Mouse (Mus musculus) erythroblast, embryonic 14.5 days (primary cell): ENCODE data around the gene Reep6.

Experiments
- GATA1 ChIP-seq: IDR thresholded peaks from 2 replicates; pipeline ENCODE4 v1.6.1; 2012; ENCODE audit warnings: low read length, inconsistent platforms, mixed read lengths
- TAL1 ChIP-seq: IDR thresholded peaks from 3 replicates; pipeline ENCODE4 v1.6.1; 2012; ENCODE audit warnings: low read length, inconsistent platforms, mixed read lengths

GRCm38 (mm10) chr10:80357336-80357735, 27.6 kb downstream of the Reep6 start:
- no peak for TF ChIP-seq GATA1
- no peak for TF ChIP-seq TAL1
